Mouse (Mus musculus): ENCODE measurements around the gene H2afj. TPM values are rescaled to one million over a fixed set of nuclear protein-coding genes. Genes with fewer than 3 reads are reported as not detected.

The H2afj gene
- total and polyA plus RNA-seq, 2 experiments from 2014 or later = 42.0 to 116 TPM

DNA sequence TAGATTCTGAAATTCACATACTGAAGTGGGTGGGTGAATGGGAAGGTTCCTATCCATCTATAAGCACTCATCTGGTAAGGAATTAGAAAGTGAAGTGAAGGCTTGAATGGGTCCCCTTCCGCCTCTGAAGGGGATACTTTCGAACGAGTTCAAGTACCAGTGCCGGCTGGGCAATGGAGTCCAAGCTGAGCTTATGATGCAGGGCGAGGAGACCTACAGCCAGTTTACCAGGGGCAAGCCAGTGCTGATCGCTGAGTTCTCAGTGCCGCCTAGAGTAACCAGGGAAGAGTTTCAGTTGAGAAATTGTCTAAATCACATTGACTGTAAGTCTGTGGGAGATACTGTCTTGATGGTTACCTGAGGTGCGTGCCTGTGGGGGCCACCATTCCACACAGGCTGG is 7.3 kb upstream of the H2afj start:
- TF ChIP-seq CTCF (IDR thresholded peaks at IDR 0.05; ENCODE audit: low read depth) = no peak
- WGBS = 91% methylated on average over 8 of the region's 8 CpGs
- Histone ChIP-seq H3K4me1 (ENCODE audit: insufficient read depth, low read length) (no peaks in the 10 kb centered on the region), H3K36me3 (ENCODE audit: insufficient read depth, low read length) (no peaks in the 10 kb centered on the region), H3K27ac (no peak overlapping the region), H3K9ac (replicated peaks; ENCODE audit: low read length) (no peak overlapping the region), H3K9me3 (ENCODE audit: low read length) (no peaks in the 10 kb centered on the region), H3K27me3 (ENCODE audit: insufficient read depth, low read length) (no peaks in the 10 kb centered on the region), H3K4me2 (ENCODE audit: low read depth, low read length) (no peak overlapping the region), H3K4me3 (ENCODE audit: low read length) (no peak overlapping the region)
- no peak for ATAC-seq
- DNase-seq (ENCODE audit: low spot score) = no peak

DNA sequence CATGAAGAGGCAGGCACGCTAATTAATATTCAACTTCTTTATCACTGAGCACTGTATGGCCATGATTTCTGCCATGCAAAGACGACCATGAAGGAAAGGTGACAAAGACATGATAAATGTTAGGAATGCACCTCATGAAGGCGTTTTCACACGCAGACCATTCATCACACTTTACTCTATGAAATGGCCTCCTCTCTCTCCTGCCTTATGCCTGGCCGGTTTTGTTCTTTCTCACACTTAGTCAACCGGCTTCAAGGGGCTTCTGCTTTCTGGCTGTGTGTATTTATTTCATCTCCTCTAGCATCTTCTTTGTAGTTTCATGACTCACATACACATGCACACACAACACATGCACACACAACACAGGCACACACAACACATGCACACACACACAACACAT is 6.8 kb upstream of the H2afj start:
- H3K4me1 ChIP-seq (ENCODE audit: insufficient read depth, low read length) = no peaks in the 10 kb centered on the region
- no peak overlapping the region for H3K27ac ChIP-seq
- H3K4me3 ChIP-seq (ENCODE audit: low read length) = no peak overlapping the region
- no peaks in the 10 kb centered on the region for H3K9me3 ChIP-seq (ENCODE audit: low read length)
- no peak for DNase-seq (ENCODE audit: low spot score)
- no peak overlapping the region for H3K4me2 ChIP-seq (ENCODE audit: low read depth, low read length)
- no peaks in the 10 kb centered on the region for H3K36me3 ChIP-seq (ENCODE audit: insufficient read depth, low read length)
- H3K27me3 ChIP-seq (ENCODE audit: insufficient read depth, low read length) = no peaks in the 10 kb centered on the region
- H3K9ac ChIP-seq (replicated peaks; ENCODE audit: low read length) = no peak overlapping the region
- 83% methylated on average over 6 of the region's 6 CpGs for WGBS
- no peak for TF ChIP-seq CTCF (IDR thresholded peaks at IDR 0.05; ENCODE audit: low read depth)
- no peak for ATAC-seq

DNA sequence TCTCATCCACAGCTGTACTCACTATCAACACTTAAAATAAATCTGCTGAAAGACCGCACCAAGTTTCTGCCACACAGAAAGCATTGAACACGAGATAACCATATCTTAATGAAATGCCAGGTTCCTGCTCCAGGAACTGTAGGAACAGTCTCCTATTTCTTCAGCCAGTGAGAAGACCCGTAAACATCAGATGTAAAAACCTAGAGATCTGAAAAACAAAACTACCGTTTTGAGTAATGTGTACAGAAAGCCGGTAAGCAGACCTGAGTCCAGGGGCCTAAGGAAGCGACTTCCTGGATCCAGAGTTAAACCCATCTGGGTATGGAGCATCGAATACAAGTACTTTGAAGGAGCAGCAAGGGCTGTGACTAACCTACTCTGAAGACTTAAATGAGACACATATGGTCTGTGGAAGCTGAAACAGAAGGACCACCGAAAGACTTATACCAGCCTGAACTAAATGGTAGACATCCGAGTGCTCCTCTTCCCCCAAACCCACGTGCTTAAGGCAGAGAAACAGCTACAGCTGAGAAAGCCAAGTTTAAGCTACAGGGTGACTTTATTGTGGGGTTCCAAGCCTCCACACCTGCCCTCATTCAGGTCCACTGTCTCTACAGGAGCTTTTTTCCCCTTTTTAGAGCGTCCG is 4.8 kb upstream of the H2afj start:
- Histone ChIP-seq H3K9ac (replicated peaks; ENCODE audit: low read length) (peak overlapping the region; percentile 83), H3K4me1 (ENCODE audit: insufficient read depth, low read length) (no peaks in the 10 kb centered on the region), H3K4me3 (ENCODE audit: low read length) (peak overlapping the region; percentile 82), H3K9me3 (ENCODE audit: low read length) (no peaks in the 10 kb centered on the region), H3K4me2 (ENCODE audit: low read depth, low read length) (peak overlapping the region; percentile 84), H3K27me3 (ENCODE audit: insufficient read depth, low read length) (no peaks in the 10 kb centered on the region), H3K36me3 (ENCODE audit: insufficient read depth, low read length) (no peaks in the 10 kb centered on the region), H3K27ac (peak overlapping the region; percentile 99)
- ATAC-seq (peak; percentile 1; the same call in 1 of the 2 replicates), DNase-seq (ENCODE audit: low spot score) (no peak)
- no peak for TF ChIP-seq CTCF (IDR thresholded peaks at IDR 0.05; ENCODE audit: low read depth)
- 23% methylated on average over 12 of the region's 12 CpGs for WGBS

DNA sequence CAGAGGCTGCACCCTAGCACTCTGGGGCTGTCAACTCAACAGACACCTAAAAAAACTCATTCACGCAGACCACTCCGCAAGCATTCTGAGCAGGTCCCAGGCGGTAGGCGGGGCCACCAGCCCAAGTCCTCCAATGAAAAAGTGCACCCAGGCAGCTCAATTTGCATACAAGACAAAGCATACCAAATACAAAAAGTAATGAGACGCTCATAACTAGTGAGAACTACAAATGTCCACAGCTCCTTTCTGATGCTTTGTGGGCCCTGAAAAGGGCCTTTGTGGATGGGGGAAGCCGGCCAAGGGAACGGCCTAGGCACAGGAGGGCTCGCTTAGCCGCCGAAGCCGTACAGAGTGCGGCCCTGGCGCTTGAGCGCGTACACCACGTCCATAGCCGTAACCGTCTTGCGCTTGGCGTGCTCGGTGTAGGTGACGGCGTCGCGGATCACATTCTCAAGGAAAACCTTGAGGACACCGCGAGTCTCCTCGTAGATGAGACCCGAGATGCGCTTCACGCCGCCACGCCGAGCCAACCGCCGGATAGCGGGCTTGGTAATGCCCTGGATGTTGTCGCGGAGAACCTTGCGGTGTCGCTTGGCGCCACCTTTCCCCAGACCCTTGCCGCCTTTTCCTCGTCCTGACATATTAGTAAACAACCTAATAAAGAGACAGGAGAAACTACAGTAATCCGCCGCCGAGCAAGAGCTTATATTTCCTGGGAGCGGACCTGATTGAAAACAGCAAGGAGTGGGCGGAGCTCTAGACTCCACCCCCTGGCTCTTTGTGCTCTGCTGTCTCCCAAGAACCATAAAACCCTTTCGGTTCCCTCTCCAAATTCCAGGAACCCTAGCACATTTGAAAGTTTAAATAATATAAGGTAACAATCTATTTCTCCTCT is 4.1 kb upstream of the H2afj start, which contains the start of gene Hist4h4:
Hist4h4 (minus strand) TSS at position 677 of the 895 bp plus-strand sequence.
- Histone ChIP-seq H3K4me1 (ENCODE audit: insufficient read depth, low read length) (peaks cover 3% of the 10 kb centered on the region; the same call in 1 of the 2 replicates), H3K27me3 (ENCODE audit: insufficient read depth, low read length) (no peaks in the 10 kb centered on the region), H3K4me3 (ENCODE audit: low read length) (peak within 1 kb of the TSS; percentile 82), H3K36me3 (ENCODE audit: insufficient read depth, low read length) (no peaks in the 10 kb centered on the region), H3K4me2 (ENCODE audit: low read depth, low read length) (peak within 1 kb of the TSS; percentile 84), H3K9ac (replicated peaks; ENCODE audit: low read length) (peak within 1 kb of the TSS; percentile 83), H3K9me3 (ENCODE audit: low read length) (no peaks in the 10 kb centered on the region), H3K27ac (peak within 1 kb of the TSS; percentile 99)
- ATAC-seq = peak; percentile 73
- no peak for TF ChIP-seq CTCF (IDR thresholded peaks at IDR 0.05; ENCODE audit: low read depth)
- DNase-seq (ENCODE audit: low spot score) = peak; percentile 94
- under 1% methylated on average over 50 of the region's 50 CpGs for WGBS

DNA sequence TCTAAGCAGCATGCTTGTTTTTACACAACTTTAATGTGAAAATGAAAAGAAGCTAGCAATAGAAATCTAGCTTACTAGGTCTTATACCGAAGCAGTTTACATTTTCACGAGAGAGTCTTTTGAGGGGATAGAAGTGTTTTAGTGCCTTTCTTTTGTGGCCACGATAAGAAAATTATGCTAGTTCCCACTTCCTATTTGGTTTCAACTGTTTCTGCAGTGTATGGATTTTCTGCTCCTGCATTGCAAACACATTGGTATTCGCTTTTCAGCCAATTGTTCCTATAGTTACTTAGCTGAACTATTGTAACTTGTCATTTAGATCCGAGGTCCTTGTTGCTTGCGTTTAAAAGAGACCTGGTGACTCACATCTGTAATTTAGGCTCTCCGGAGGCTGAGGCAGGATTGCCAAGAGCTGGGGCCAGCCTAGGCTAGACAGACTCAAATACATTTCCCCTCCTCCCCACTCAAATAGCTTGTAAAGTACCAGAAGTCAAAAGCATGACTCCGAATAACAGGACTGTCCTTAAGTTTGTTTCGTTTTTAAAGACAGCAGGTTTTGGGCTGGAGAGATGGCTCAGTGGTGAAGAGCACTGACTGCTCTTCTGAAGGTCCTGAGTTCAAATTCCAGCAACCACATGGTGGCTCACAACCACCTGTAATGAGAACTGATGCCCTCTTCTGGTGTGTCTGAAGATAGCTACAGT is 3.2 kb upstream of the H2afj start:
- Histone ChIP-seq H3K9me3 (ENCODE audit: low read length) (no peaks in the 10 kb centered on the region), H3K4me2 (ENCODE audit: low read depth, low read length) (peak overlapping the region; percentile 84), H3K36me3 (ENCODE audit: insufficient read depth, low read length) (no peaks in the 10 kb centered on the region), H3K27me3 (ENCODE audit: insufficient read depth, low read length) (no peaks in the 10 kb centered on the region), H3K27ac (peak overlapping the region; percentile 99), H3K4me1 (ENCODE audit: insufficient read depth, low read length) (peaks cover 11% of the 10 kb centered on the region), H3K4me3 (ENCODE audit: low read length) (peak overlapping the region; percentile 82), H3K9ac (replicated peaks; ENCODE audit: low read length) (peak overlapping the region; percentile 83)
- ATAC-seq = no peak
- no peak for DNase-seq (ENCODE audit: low spot score)
- TF ChIP-seq CTCF (IDR thresholded peaks at IDR 0.05; ENCODE audit: low read depth) = no peak
- 30% methylated on average over 9 of the region's 9 CpGs for WGBS

DNA sequence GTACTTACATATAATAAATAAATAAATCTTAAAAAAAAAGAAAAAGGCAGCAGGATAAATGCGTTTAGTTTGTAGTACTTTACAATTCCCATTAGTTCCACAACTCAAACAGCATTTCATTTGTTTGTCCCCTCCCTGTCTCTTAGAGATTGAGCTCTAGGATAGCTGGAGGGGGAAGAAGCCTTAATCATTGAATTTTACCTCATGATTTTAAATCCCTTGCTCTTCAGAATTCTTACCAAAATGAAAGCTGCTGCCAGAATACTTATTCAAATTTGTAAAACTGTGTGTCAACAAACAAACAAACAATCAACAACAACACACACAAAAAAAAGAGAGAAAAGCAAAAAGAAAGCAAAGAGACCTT is 2.7 kb upstream of the H2afj start:
- H3K9me3 ChIP-seq (ENCODE audit: low read length) = no peaks in the 10 kb centered on the region
- H3K27me3 ChIP-seq (ENCODE audit: insufficient read depth, low read length) = no peaks in the 10 kb centered on the region
- no peaks in the 10 kb centered on the region for H3K36me3 ChIP-seq (ENCODE audit: insufficient read depth, low read length)
- H3K4me1 ChIP-seq (ENCODE audit: insufficient read depth, low read length) = peaks cover 11% of the 10 kb centered on the region
- H3K27ac ChIP-seq = no peak overlapping the region
- ATAC-seq (no peak), DNase-seq (ENCODE audit: low spot score) (no peak)
- 92% methylated on average over 1 of the region's 1 CpGs for WGBS
- H3K9ac ChIP-seq (replicated peaks; ENCODE audit: low read length) = no peak overlapping the region
- no peak overlapping the region for H3K4me2 ChIP-seq (ENCODE audit: low read depth, low read length)
- H3K4me3 ChIP-seq (ENCODE audit: low read length) = no peak overlapping the region
- TF ChIP-seq CTCF (IDR thresholded peaks at IDR 0.05; ENCODE audit: low read depth) = no peak

Data from hindbrain, postnatal 0 days (tissue).